Comparison of ENCODE assay signal across 10 mouse cellular contexts in genomic region chr5:3300801-3301457, GRCm38 (mm10). TPM values are rescaled to one million over a fixed set of nuclear protein-coding genes. Genes with fewer than 3 reads are reported as not detected.
DNase-seq lines count a peak whose midpoint lies in the region; ATAC-seq and TF ChIP-seq lines count a peak whose summit lies in the region.
"Had no signal": no experiment of that assay in that cellular context is flagged by ENCODE, and none has a peak within 500 bp of the region (broad histone marks: within the 10 kb centered on the region; RNA-seq: fewer than 3 reads in every experiment).

No protein-coding gene starts in this region.

- no peak overlapping the region for H3K4me3 ChIP-seq in embryonic facial prominence, embryonic 14.5 days (ENCODE audit: low read depth, low read length)
- no peak overlapping the region for H3K4me3 ChIP-seq in embryonic facial prominence, embryonic 10.5 days
- H3K4me3 ChIP-seq: embryonic facial prominence, embryonic 12.5 days had no signal

- DNase-seq in embryonic facial prominence, embryonic 14.5 days (ENCODE audit: low spot score), result peak; percentile 6
- DNase-seq in embryonic facial prominence, embryonic 10.5 days (ENCODE audit: low spot score), result no peak
- DNase-seq in Patski (ENCODE audit: low read depth, low spot score) (peak; percentile 70), liver (peak; percentile 15)
- DNase-seq in kidney, postnatal 25 days, result no peak
- no peak for DNase-seq in ovary, adult 18-20 months (ENCODE audit: low spot score)
- no peak for DNase-seq in layer of hippocampus, adult 11-12 months (ENCODE audit: low spot score)

- H3K4me2 ChIP-seq in embryonic facial prominence, embryonic 14.5 days (ENCODE audit: low read depth, low read length), result no peak overlapping the region
- H3K4me2 ChIP-seq: embryonic facial prominence, embryonic 12.5 days had no signal

- H3K9ac ChIP-seq in embryonic facial prominence, embryonic 14.5 days (ENCODE audit: low read depth, low read length), result no peak overlapping the region
- H3K9ac ChIP-seq: embryonic facial prominence, embryonic 12.5 days; liver, embryonic 14.5 days had no signal

- POLR2A ChIA-PET in Patski (lab: Charles Lee), result no interaction called here

- in situ Hi-C loops in Patski (cut with MboI; ENCODE audit: low pct_unique_long_range_greater_than_20kb), result no loop called here

- WGBS in embryonic facial prominence, embryonic 14.5 days, result 83% methylated on average over 12 of the region's 12 CpGs
- WGBS in embryonic facial prominence, embryonic 10.5 days, result 86% methylated on average over 12 of the region's 12 CpGs

- no peaks in the 10 kb centered on the region for H3K9me3 ChIP-seq in embryonic facial prominence, embryonic 14.5 days (ENCODE audit: control insufficient read depth, low read length)
- no peaks in the 10 kb centered on the region; the same call in 1 of the 2 replicates for H3K9me3 ChIP-seq in embryonic facial prominence, embryonic 10.5 days
- H3K9me3 ChIP-seq: embryonic facial prominence, embryonic 12.5 days had no signal

- H3K4me1 ChIP-seq in embryonic facial prominence, embryonic 14.5 days (ENCODE audit: control insufficient read depth, insufficient read depth, low read length), result no peaks in the 10 kb centered on the region
- H3K4me1 ChIP-seq in embryonic facial prominence, embryonic 10.5 days, result no peaks in the 10 kb centered on the region
- H3K4me1 ChIP-seq: embryonic facial prominence, embryonic 12.5 days had no signal

- no peak for ATAC-seq in embryonic facial prominence, embryonic 14.5 days (ENCODE audit: low read depth)
- peak; percentile 93 for ATAC-seq in Patski
- peak; percentile 94 for ATAC-seq in neutrophil, adult 5-6 weeks (ENCODE audit: extremely low read depth, insufficient number of reproducible peaks, low FRiP score, poor library complexity, severe bottlenecking)

- CTCF ChIA-PET in Patski (lab: Charles Lee), result no interaction called here

- no peak for TF ChIP-seq CTCF in Patski (IDR thresholded peaks at IDR 0.05)

- no peaks in the 10 kb centered on the region for H3K36me3 ChIP-seq in embryonic facial prominence, embryonic 14.5 days (ENCODE audit: control insufficient read depth, insufficient read depth, low read length)
- no peaks in the 10 kb centered on the region for H3K36me3 ChIP-seq in embryonic facial prominence, embryonic 10.5 days (replicated peaks)
- H3K36me3 ChIP-seq: embryonic facial prominence, embryonic 12.5 days had no signal

- no peaks in the 10 kb centered on the region for H3K27me3 ChIP-seq in embryonic facial prominence, embryonic 14.5 days (replicated peaks; ENCODE audit: control insufficient read depth, insufficient read depth, low read length)
- no peaks in the 10 kb centered on the region for H3K27me3 ChIP-seq in embryonic facial prominence, embryonic 10.5 days (replicated peaks; ENCODE audit: low read depth, poor library complexity, severe bottlenecking)
- no peaks in the 10 kb centered on the region for H3K27me3 ChIP-seq in Patski
- H3K27me3 ChIP-seq: embryonic facial prominence, embryonic 12.5 days had no signal

- no peak overlapping the region for H3K27ac ChIP-seq in embryonic facial prominence, embryonic 14.5 days (replicated peaks; ENCODE audit: low read depth, low read length)
- H3K27ac ChIP-seq in embryonic facial prominence, embryonic 10.5 days (replicated peaks), result no peak overlapping the region
- H3K27ac ChIP-seq: embryonic facial prominence, embryonic 12.5 days; liver, embryonic 14.5 days had no signal

RNA-seq across cellular contexts. Expression of gene Cdk6, which starts 40.4 kb away (rescaled TPM):
- 20.9 and 21.3 TPM in 2 replicates for polyA plus RNA-seq in embryonic facial prominence, embryonic 14.5 days (2014; fragmentation: Nextera tagmentation; extraction: Ambion mirVana)
- polyA plus RNA-seq in embryonic facial prominence, embryonic 10.5 days (2016; fragmentation: Nextera tagmentation; extraction: Ambion mirVana), result 25.7 and 25.9 TPM in 2 replicates
- polyA plus RNA-seq in Patski (2021), result 21.8 TPM
- total RNA-seq in neutrophil, adult 5-6 weeks (2017), result 11.4 and 12.2 TPM in 2 replicates

Comparison
In these comparisons a context has a peak if more than half of its experiments do, and no peak if none do; other contexts are left out.
1. DNase-seq: peak in embryonic facial prominence, embryonic 14.5 days (single experiment), Patski (single experiment) and liver (single experiment); none in embryonic facial prominence, embryonic 10.5 days (single experiment), kidney, postnatal 25 days (0 of 2), ovary, adult 18-20 months (single experiment) and layer of hippocampus, adult 11-12 months (single experiment).